Mouse (Mus musculus) C2C12 (cell line): ENCODE measurements around the gene Pabpn1.
"Not testable (repeated sequence)": the region's sequence is repeated elsewhere in the genome, so short reads cannot be mapped to it uniquely, and the experiment has no call there.

Experiments used
- CEBPB ChIP-seq: IDR thresholded peaks from one replicate; pipeline ENCODE4 v1.6.1; 2011; ENCODE audit warnings: low read depth, mild to moderate bottlenecking, control low read depth, moderate library complexity
- CTCF ChIP-seq: IDR thresholded peaks from one replicate; pipeline ENCODE4 v1.5.1; 2011; ENCODE audit not compliant: control insufficient read depth, insufficient read depth, insufficient read length
- MAX ChIP-seq: IDR thresholded peaks from one replicate; pipeline ENCODE4 v1.6.1; 2011; ENCODE audit warnings: mild to moderate bottlenecking, control low read depth
- USF1 ChIP-seq: IDR thresholded peaks from one replicate; pipeline ENCODE4 v1.6.1; 2011; ENCODE audit warnings: low read depth, mild to moderate bottlenecking, control low read depth, moderate library complexity

DNA sequence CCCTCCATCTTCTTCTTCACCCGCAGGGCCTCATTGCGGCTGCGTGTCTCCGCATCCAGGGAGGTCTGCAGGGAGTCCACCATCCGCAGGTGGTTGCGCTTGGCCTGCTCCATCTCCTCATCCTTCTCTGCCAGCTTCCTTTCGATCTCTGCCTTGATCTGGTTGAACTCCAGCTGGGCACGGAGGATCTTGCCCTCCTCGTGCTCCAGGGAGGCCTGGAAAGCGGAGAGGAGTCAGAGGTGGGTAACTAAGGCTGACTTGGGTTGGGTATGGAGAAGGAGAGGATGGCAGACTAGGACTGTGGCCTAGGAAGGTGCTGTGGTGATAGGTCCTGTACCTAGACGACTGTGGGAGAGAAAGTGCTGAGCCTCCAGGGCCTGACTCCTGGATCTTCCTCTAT lies 54.7 kb downstream of the Pabpn1 start:
- TF ChIP-seq USF1, CTCF, MAX, CEBPB: not testable (repeated sequence)
